Mouse (Mus musculus) spleen, postnatal 14 days (tissue): ENCODE data around the gene Fam169b.
A peak's percentile ranks its signal among the peaks of the same experiment; 100 is the strongest.
"Not testable (repeated sequence)": the region's sequence is repeated elsewhere in the genome, so short reads cannot be mapped to it uniquely, and the experiment has no call there.

Source experiments
- DNase-seq, 2 experiments: peaks; one replicate each; pipeline ENCODE4 v3.0.0; 2021 to 2022; ENCODE audit warnings: low spot score in 2 of 2

The Fam169b gene

GRCm38 (mm10) chr7:68264028-68264453 is 9.6 kb upstream of the Fam169b start, which contains the start of gene Pgpep1l:
TSS of gene Pgpep1l (minus strand) at chr7:68264233.
- no peak for DNase-seq

GRCm38 (mm10) chr7:68264531-68264930 is 9.1 kb upstream of the Fam169b start:
- DNase-seq: no peak

- no peak for DNase-seq
Measured at GRCm38 (mm10) chr7:68265391-68265790, 8.2 kb upstream of the Fam169b start.

- DNase-seq: no peak
Measured at GRCm38 (mm10) chr7:68266691-68267090, 6.9 kb upstream of the Fam169b start.

GRCm38 (mm10) chr7:68270551-68270950 is 3.1 kb upstream of the Fam169b start:
- no peak for DNase-seq

- no peak for DNase-seq
Measured at GRCm38 (mm10) chr7:68271816-68272215, 1.8 kb upstream of the Fam169b start.

GRCm38 (mm10) chr7:68272607-68273006 is 1.0 kb upstream of the Fam169b start:
- DNase-seq: no peak

- no peak for DNase-seq
Measured at GRCm38 (mm10) chr7:68274218-68274617, 579 bp downstream of the Fam169b start.

GRCm38 (mm10) chr7:68274951-68275350 is 1.3 kb downstream of the Fam169b start:
- DNase-seq: no peak

GRCm38 (mm10) chr7:68275445-68275837 is 1.8 kb downstream of the Fam169b start:
- DNase-seq: not testable (repeated sequence)

GRCm38 (mm10) chr7:68275838-68276731 is 2.4 kb downstream of the Fam169b start:
- peak; percentile 34 to 39 for DNase-seq

- DNase-seq: no peak
Measured at GRCm38 (mm10) chr7:68277054-68277896, 3.6 kb downstream of the Fam169b start.

- DNase-seq: no peak
Measured at GRCm38 (mm10) chr7:68277897-68278270, 4.2 kb downstream of the Fam169b start.

GRCm38 (mm10) chr7:68278385-68278784 is 4.7 kb downstream of the Fam169b start:
- no peak for DNase-seq

- no peak for DNase-seq
Measured at GRCm38 (mm10) chr7:68278908-68279307, 5.3 kb downstream of the Fam169b start.

GRCm38 (mm10) chr7:68279481-68279880 is 5.8 kb downstream of the Fam169b start:
- DNase-seq: no peak

- no peak for DNase-seq
Measured at GRCm38 (mm10) chr7:68280352-68280869, 6.8 kb downstream of the Fam169b start.

- no peak for DNase-seq
Measured at GRCm38 (mm10) chr7:68281341-68281740, 7.7 kb downstream of the Fam169b start.

GRCm38 (mm10) chr7:68282304-68283132 is 8.9 kb downstream of the Fam169b start:
- no peak for DNase-seq

- not testable (repeated sequence) for DNase-seq
Measured at GRCm38 (mm10) chr7:68283133-68283520, 9.5 kb downstream of the Fam169b start.

GRCm38 (mm10) chr7:68283776-68284175 is 10.1 kb downstream of the Fam169b start:
- no peak for DNase-seq
